Comparison of ENCODE assay signal across 24 mouse cellular contexts in genomic region chr5:30952551-30952950, GRCm38 (mm10). TPM values are rescaled to one million over a fixed set of nuclear protein-coding genes. Genes with fewer than 3 reads are reported as not detected.
DNase-seq lines count a peak whose midpoint lies in the region; TF ChIP-seq lines count a peak whose summit lies in the region.
"Had no signal": no experiment of that assay in that cellular context is flagged by ENCODE, and none has a peak within 500 bp of the region (broad histone marks: within the 10 kb centered on the region; RNA-seq: fewer than 3 reads in every experiment).

No protein-coding gene starts in this region.

- TF ChIP-seq EP300 in heart, adult 2 months (IDR thresholded peaks at IDR 0.05; ENCODE audit: insufficient read depth, low read depth, low read length): no peak
- no peak for TF ChIP-seq EP300 in MEL (IDR thresholded peaks at IDR 0.05; ENCODE audit: low read depth in 1 of 2, low read length in 2 of 2)

- peak overlapping the region; percentile 32; the same call in 1 of the 2 replicates for H3K27ac ChIP-seq in heart, adult 2 months
- H3K27ac ChIP-seq in left cerebral cortex, adult 2 months: peak overlapping the region; percentile 19; the same call in 1 of the 2 replicates
- H3K27ac ChIP-seq in MEL (ENCODE audit: control insufficient read depth, low read depth, low read length): no peak overlapping the region
- H3K27ac ChIP-seq: embryonic facial prominence, embryonic 12.5 days; embryonic facial prominence, embryonic 15.5 days; gastrocnemius, adult 2 months; heart, embryonic 10.5 days; hindbrain, embryonic 10.5 days; hindbrain, embryonic 14.5 days had no signal

- no peak overlapping the region for H3K4me3 ChIP-seq in heart, adult 2 months
- H3K4me3 ChIP-seq in left cerebral cortex, adult 2 months: no peak overlapping the region
- no peak overlapping the region for H3K4me3 ChIP-seq in MEL (ENCODE audit: control insufficient read depth in 1 of 2, insufficient read depth in 1 of 2, low read depth in 2 of 2, low read length in 2 of 2)
- H3K4me3 ChIP-seq: embryonic facial prominence, embryonic 12.5 days; embryonic facial prominence, embryonic 15.5 days; gastrocnemius, adult 2 months; heart, embryonic 10.5 days; hindbrain, embryonic 10.5 days had no signal

- H3K9me3 ChIP-seq in MEL (replicated peaks; ENCODE audit: insufficient read depth, low read length): no peaks in the 10 kb centered on the region
- H3K9me3 ChIP-seq: embryonic facial prominence, embryonic 12.5 days; embryonic facial prominence, embryonic 15.5 days; heart, embryonic 10.5 days; hindbrain, embryonic 10.5 days had no signal

- H3K27me3 ChIP-seq in heart, adult 2 months (ENCODE audit: control insufficient read depth, insufficient read depth, low read length): no peaks in the 10 kb centered on the region
- H3K27me3 ChIP-seq in MEL (ENCODE audit: control insufficient read depth in 1 of 2, insufficient read depth in 2 of 2, low read length in 2 of 2): no peaks in the 10 kb centered on the region
- H3K27me3 ChIP-seq: embryonic facial prominence, embryonic 12.5 days; embryonic facial prominence, embryonic 15.5 days; Patski had no signal

- peaks cover 2% of the 10 kb centered on the region for H3K36me3 ChIP-seq in heart, adult 2 months (ENCODE audit: control insufficient read depth, insufficient read depth, low read length)
- H3K36me3 ChIP-seq in MEL (ENCODE audit: control insufficient read depth in 1 of 2, insufficient read depth in 2 of 2, low read length in 2 of 2): peaks cover 3 to 7% of the 10 kb centered on the region in 2 experiments; a peak in 3 of 4 replicates

- peaks cover 9% of the 10 kb centered on the region for H3K4me1 ChIP-seq in heart, adult 2 months (ENCODE audit: control insufficient read depth, insufficient read depth, low read length)
- H3K4me1 ChIP-seq in MEL (ENCODE audit: control insufficient read depth in 1 of 2, insufficient read depth in 2 of 2, low read length in 2 of 2): peaks cover 2 to 14% of the 10 kb centered on the region in 2 experiments; a peak in 3 of 4 replicates

- TF ChIP-seq CTCF in heart, adult 2 months (IDR thresholded peaks at IDR 0.05): no peak
- no peak for TF ChIP-seq CTCF in left cerebral cortex, adult 2 months (IDR thresholded peaks at IDR 0.05)
- no peak for TF ChIP-seq CTCF in MEL (IDR thresholded peaks at IDR 0.05 in 2 of 3, conservative IDR thresholded peaks at IDR 0.05 in 1 of 3; ENCODE audit: control insufficient read depth in 1 of 3, insufficient read depth in 1 of 3, low read depth in 2 of 3, low read length in 3 of 3, poor library complexity in 1 of 3, severe bottlenecking in 1 of 3)

- H3K79me2 ChIP-seq in heart, adult 2 months (replicated peaks; ENCODE audit: control insufficient read depth, insufficient read depth, low read length): no peaks in the 10 kb centered on the region
- peaks cover 3% of the 10 kb centered on the region; the same call in 1 of the 2 replicates for H3K79me2 ChIP-seq in MEL (ENCODE audit: control insufficient read depth, insufficient read depth, low read length, poor library complexity)

- no peak for TF ChIP-seq RAD21 in MEL (IDR thresholded peaks at IDR 0.05; ENCODE audit: low read depth, low read length)

- H3K9ac ChIP-seq in heart, adult 2 months (ENCODE audit: low read depth, low read length): no peak overlapping the region
- H3K9ac ChIP-seq in MEL (ENCODE audit: control insufficient read depth, low read depth, low read length, poor library complexity, severe bottlenecking): no peak overlapping the region
- H3K9ac ChIP-seq: embryonic facial prominence, embryonic 12.5 days; embryonic facial prominence, embryonic 15.5 days; forebrain, postnatal 0 days; hindbrain, embryonic 14.5 days had no signal

- 82% methylated on average over 5 of the region's 5 CpGs for WGBS in heart, adult 2 months

- peak; percentile 2 for DNase-seq in adrenal gland, postnatal 14 days
- DNase-seq in adrenal gland, adult 8-10 months: no peak
- no peak for DNase-seq in heart, adult 2 months
- no peak for DNase-seq in heart, postnatal 10 days
- DNase-seq in left cerebral cortex, adult 2 months (ENCODE audit: extremely low spot score in 1 of 2, low spot score in 2 of 2): no peak
- no peak for DNase-seq in left cerebral cortex, adult 8-10 months (ENCODE audit: low spot score in 2 of 2)
- DNase-seq in MEL (ENCODE audit: low read depth, low spot score): no peak
- DNase-seq in adrenal gland, postnatal 36 days: no peak
- DNase-seq: adrenal gland, adult 2 months; cerebellum, adult 11 months; cerebellum, adult 2 months; forebrain, postnatal 0 days; gastrocnemius, adult 2 months; gastrocnemius, postnatal 14 days; heart, adult 18-20 months; heart, postnatal 36 days had no signal

- TF ChIP-seq POLR2A in heart, adult 2 months (IDR thresholded peaks at IDR 0.05; ENCODE audit: insufficient read depth, low read depth, low read length): no peak
- TF ChIP-seq POLR2A in MEL (IDR thresholded peaks at IDR 0.05; ENCODE audit: control insufficient read depth in 1 of 2, insufficient read depth in 1 of 2, low read depth in 1 of 2, low read length in 2 of 2, poor library complexity in 1 of 2): peak in 1 of 2 experiments; percentile 42; a peak in 2 of 4 replicates

- intact Hi-C loops in heart, adult 2 months (cut with DNase I): no loop called here
- intact Hi-C loops in heart, postnatal 10 days (cut with DNase I): no loop called here
- intact Hi-C loops in left cerebral cortex, adult 2 months (cut with DNase I): no loop called here

TF ChIP-seq in MEL, 35 proteins besides CTCF, POLR2A, EP300 and RAD21 (continues in another document):
- no peak for TF ChIP-seq MEF2A (IDR thresholded peaks at IDR 0.05; ENCODE audit: extremely low read depth, insufficient replicate concordance, low read depth, low read length, poor library complexity, severe bottlenecking)
- no peak for TF ChIP-seq USF1 (IDR thresholded peaks at IDR 0.05; ENCODE audit: low read depth, low read length)
- no peak for TF ChIP-seq TBP (IDR thresholded peaks at IDR 0.05; ENCODE audit: low read depth, low read length)

RNA-seq across cellular contexts. Expression of gene Cgref1, which starts 7.2 kb away (rescaled TPM):
- 0.56 and 0.86 TPM in 2 replicates for total RNA-seq in adrenal gland, postnatal 14 days (2021)
- 1 to 10 TPM; 1.0 to 3.0 (median 1.8) TPM for total RNA-seq in adrenal gland, adult 8-10 months (2022)
- under 1 TPM; 0.30 to 0.73 TPM for total RNA-seq in heart, adult 2 months (2021)
- polyA plus RNA-seq in heart, adult 2 months (2012; rRNA removed): 1.2 and 2.0 TPM in 2 replicates
- under 1 TPM; 0.60 to 0.64 TPM for total RNA-seq in heart, postnatal 10 days (2021)
- 10 to 100 TPM; 24.2 to 26.0 TPM for total RNA-seq in left cerebral cortex, adult 2 months (2021)
- total RNA-seq in left cerebral cortex, adult 8-10 months (2022): 10 to 100 TPM; 23.9 to 28.0 (median 27.1) TPM
- not detected in 2 replicates for total RNA-seq in MEL (2012; rRNA removed)
- 1 to 10 TPM in 1 of 2 experiments, not detected in 1; 1.4 TPM for polyA plus RNA-seq in MEL (2012; ENCODE audit: insufficient read depth in 1 of 2, insufficient read length in 2 of 2, low read depth in 1 of 2, low replicate concordance in 2 of 2, missing spikeins in 1 of 2)
- total RNA-seq in adrenal gland, postnatal 36 days (2021): 1 to 10 TPM in 1 of 2 experiments, under 1 TPM in 1; 0.89 to 1.3 TPM

RNA-seq across cellular contexts. Expression of gene Preb, which starts 7.6 kb away (rescaled TPM):
- 117 and 128 TPM in 2 replicates for total RNA-seq in adrenal gland, postnatal 14 days (2021)
- 100 to 1,000 TPM; 129 to 211 (median 186) TPM for total RNA-seq in adrenal gland, adult 8-10 months (2022)
- 10 to 100 TPM; 80.3 to 84.6 TPM for total RNA-seq in heart, adult 2 months (2021)
- polyA plus RNA-seq in heart, adult 2 months (2012; rRNA removed): 166 and 189 TPM in 2 replicates
- total RNA-seq in heart, postnatal 10 days (2021): 10 to 100 TPM; 64.9 to 71.3 TPM
- 100 to 1,000 TPM; 129 to 134 TPM for total RNA-seq in left cerebral cortex, adult 2 months (2021)
- total RNA-seq in left cerebral cortex, adult 8-10 months (2022): 100 to 1,000 TPM; 114 to 135 (median 128) TPM
- total RNA-seq in MEL (2012; rRNA removed): 141 and 143 TPM in 2 replicates
- 100 to 1,000 TPM in 1 of 2 experiments, not detected in 1; 247 TPM for polyA plus RNA-seq in MEL (2012; ENCODE audit: insufficient read depth in 1 of 2, insufficient read length in 2 of 2, low read depth in 1 of 2, low replicate concordance in 2 of 2, missing spikeins in 1 of 2)
- 100 to 1,000 TPM; 121 to 157 TPM for total RNA-seq in adrenal gland, postnatal 36 days (2021)

RNA-seq across cellular contexts. Expression of gene Tcf23, which starts 15.9 kb away (rescaled TPM):
- total RNA-seq in adrenal gland, postnatal 14 days (2021): 1.1 and 1.2 TPM in 2 replicates
- total RNA-seq in adrenal gland, adult 8-10 months (2022): 1 to 10 TPM; 1.0 to 2.5 (median 1.4) TPM
- total RNA-seq in heart, adult 2 months (2021): 1 to 10 TPM; 1.6 TPM
- polyA plus RNA-seq in heart, adult 2 months (2012; rRNA removed): 0.44 and 0.57 TPM in 2 replicates
- total RNA-seq in heart, postnatal 10 days (2021): under 1 TPM; 0.15 to 0.53 TPM
- under 1 TPM; 0.12 to 0.23 TPM for total RNA-seq in left cerebral cortex, adult 2 months (2021)
- total RNA-seq in left cerebral cortex, adult 8-10 months (2022): under 1 TPM; 0.12 to 0.27 (median 0.16) TPM
- 0.03 and 0.08 TPM in 2 replicates for total RNA-seq in MEL (2012; rRNA removed)
- polyA plus RNA-seq in MEL (2012; ENCODE audit: insufficient read depth in 1 of 2, insufficient read length in 2 of 2, low read depth in 1 of 2, low replicate concordance in 2 of 2, missing spikeins in 1 of 2): under 1 TPM in 1 of 2 experiments, not detected in 1; 0.07 TPM
- total RNA-seq in adrenal gland, postnatal 36 days (2021): 1 to 10 TPM; 1.1 to 2.8 TPM
- total RNA-seq: forebrain, postnatal 0 days had no signal
- polyA plus RNA-seq: embryonic facial prominence, embryonic 12.5 days; forebrain, embryonic 11.5 days; forebrain, embryonic 14.5 days; forebrain, postnatal 0 days; hindbrain, embryonic 10.5 days; Patski had no signal

RNA-seq across cellular contexts. Expression of gene Khk, which starts 31.3 kb away (rescaled TPM):
- 48.4 and 70.5 TPM in 2 replicates for total RNA-seq in adrenal gland, postnatal 14 days (2021)
- total RNA-seq in adrenal gland, adult 8-10 months (2022): 10 to 100 TPM; 60.9 to 74.4 (median 69.4) TPM
- 10 to 100 TPM; 22.6 to 29.6 TPM for total RNA-seq in heart, adult 2 months (2021)
- polyA plus RNA-seq in heart, adult 2 months (2012; rRNA removed): 31.8 and 40.9 TPM in 2 replicates
- 10 to 100 TPM in 1 of 2 experiments, 1 to 10 TPM in 1; 9.5 to 12.7 TPM for total RNA-seq in heart, postnatal 10 days (2021)
- 10 to 100 TPM; 15.3 to 19.3 TPM for total RNA-seq in left cerebral cortex, adult 2 months (2021)
- total RNA-seq in left cerebral cortex, adult 8-10 months (2022): 10 to 100 TPM; 16.2 to 21.5 (median 18.9) TPM
- 268 and 308 TPM in 2 replicates for total RNA-seq in MEL (2012; rRNA removed)
- polyA plus RNA-seq in MEL (2012; ENCODE audit: insufficient read depth in 1 of 2, insufficient read length in 2 of 2, low read depth in 1 of 2, low replicate concordance in 2 of 2, missing spikeins in 1 of 2): 100 to 1,000 TPM in 1 of 2 experiments, not detected in 1; 461 TPM
- total RNA-seq in adrenal gland, postnatal 36 days (2021): 10 to 100 TPM; 37.5 to 64.9 TPM

RNA-seq across cellular contexts. Expression of gene Emilin1, which starts 39.3 kb away (rescaled TPM):
- 46.2 and 51.0 TPM in 2 replicates for total RNA-seq in adrenal gland, postnatal 14 days (2021)
- 10 to 100 TPM; 48.7 to 62.4 (median 51.8) TPM for total RNA-seq in adrenal gland, adult 8-10 months (2022)
- 10 to 100 TPM; 21.2 to 21.3 TPM for total RNA-seq in heart, adult 2 months (2021)
- polyA plus RNA-seq in heart, adult 2 months (2012; rRNA removed): 30.6 and 31.3 TPM in 2 replicates
- 10 to 100 TPM; 68.4 to 76.3 TPM for total RNA-seq in heart, postnatal 10 days (2021)
- total RNA-seq in left cerebral cortex, adult 2 months (2021): 1 to 10 TPM; 3.0 to 3.3 TPM
- total RNA-seq in left cerebral cortex, adult 8-10 months (2022): 1 to 10 TPM; 2.3 to 4.2 (median 2.8) TPM
- total RNA-seq in MEL (2012; rRNA removed): 1.3 and 1.5 TPM in 2 replicates
- polyA plus RNA-seq in MEL (2012; ENCODE audit: insufficient read depth in 1 of 2, insufficient read length in 2 of 2, low read depth in 1 of 2, low replicate concordance in 2 of 2, missing spikeins in 1 of 2): 1 to 10 TPM in 1 of 2 experiments, not detected in 1; 2.0 TPM
- total RNA-seq in adrenal gland, postnatal 36 days (2021): 10 to 100 TPM; 49.8 to 56.0 TPM

Comparison
In these comparisons a context has a peak if more than half of its experiments do, and no peak if none do; other contexts are left out.
1. RNA of gene Cgref1, which starts 7.2 kb away (total RNA-seq): 23.9 to 28.0 TPM in left cerebral cortex, adult 8-10 months and 24.2 to 26.0 TPM in left cerebral cortex, adult 2 months; 1.0 to 3.0 TPM in adrenal gland, adult 8-10 months, 0.89 to 1.3 TPM in adrenal gland, postnatal 36 days, 0.30 to 0.73 TPM in heart, adult 2 months, 0.60 to 0.64 TPM in heart, postnatal 10 days, 0.56 to 0.86 TPM in adrenal gland, postnatal 14 days and not detected in MEL; every median in the first group is over 4 times any median in the second.